Comparison of ENCODE assay signal across 26 mouse cellular contexts in the genomic region with DNA sequence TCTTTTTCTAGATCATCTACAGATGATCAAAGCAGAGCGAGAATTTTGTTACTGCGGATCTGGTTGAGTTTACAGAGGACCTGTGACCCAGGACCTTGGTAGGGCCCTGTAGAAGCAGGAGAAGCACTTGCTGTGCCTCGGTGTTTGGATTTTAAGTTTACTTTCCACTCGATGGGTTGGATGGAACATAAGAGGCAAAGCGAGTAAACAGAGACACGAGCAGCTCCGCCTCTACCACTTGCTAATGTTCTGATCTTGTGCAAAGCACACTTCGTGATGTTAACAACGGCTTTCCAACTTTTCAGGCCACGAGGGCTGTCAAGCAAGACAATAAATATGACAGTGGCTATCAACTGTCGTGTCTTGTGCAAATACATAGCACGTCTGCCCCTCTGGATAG. TPM values are rescaled to one million over a fixed set of nuclear protein-coding genes. Genes with fewer than 3 reads are reported as not detected.
"Had no signal": no experiment of that assay in that cellular context is flagged by ENCODE, and none has a peak within 500 bp of the region (broad histone marks: within the 10 kb centered on the region; RNA-seq: fewer than 3 reads in every experiment).

No protein-coding gene starts in this region.

- H3K36me3 ChIP-seq: heart, embryonic 10.5 days; heart, embryonic 12.5 days; hindbrain, embryonic 10.5 days; hindbrain, embryonic 12.5 days; intestine, embryonic 15.5 days; limb, embryonic 10.5 days; limb, embryonic 12.5 days had no signal

- H3K27ac ChIP-seq: gastrocnemius, adult 2 months; hindbrain, embryonic 10.5 days; hindbrain, embryonic 12.5 days; hindbrain, embryonic 14.5 days; intestine, embryonic 15.5 days; layer of hippocampus, adult 2 months; left cerebral cortex, adult 2 months; limb, embryonic 10.5 days; limb, embryonic 12.5 days had no signal

- DNase-seq: gastrocnemius, adult 2 months; gastrocnemius, postnatal 10 days; gastrocnemius, postnatal 25 days; heart, adult 18-20 months; heart, postnatal 10 days; heart, postnatal 4 days; kidney, adult 18-20 months; kidney, adult 8-10 months; kidney, postnatal 10 days; kidney, postnatal 25 days; kidney, postnatal 4 days had no signal

- H3K4me3 ChIP-seq: gastrocnemius, adult 2 months; heart, embryonic 10.5 days; heart, embryonic 12.5 days; hindbrain, embryonic 10.5 days; hindbrain, embryonic 12.5 days; intestine, embryonic 15.5 days; layer of hippocampus, adult 2 months; left cerebral cortex, adult 2 months; limb, embryonic 10.5 days; limb, embryonic 12.5 days had no signal

- ATAC-seq: forebrain, embryonic 16.5 days; hindbrain, embryonic 16.5 days; inflammation-experienced regulatory T-cells, adult 6 months; intestine, embryonic 15.5 days; intestine, postnatal 0 days had no signal

- H3K27me3 ChIP-seq: heart, embryonic 12.5 days; hindbrain, embryonic 12.5 days; intestine, embryonic 15.5 days; limb, embryonic 12.5 days had no signal

- H3K9ac ChIP-seq: heart, embryonic 12.5 days; hindbrain, embryonic 12.5 days; hindbrain, embryonic 14.5 days; intestine, embryonic 15.5 days; limb, embryonic 12.5 days had no signal

- H3K4me1 ChIP-seq: limb, embryonic 12.5 days had no signal

- H3K9me3 ChIP-seq: heart, embryonic 10.5 days; heart, embryonic 12.5 days; hindbrain, embryonic 10.5 days; hindbrain, embryonic 12.5 days; intestine, embryonic 15.5 days; limb, embryonic 10.5 days; limb, embryonic 12.5 days had no signal

- H3K4me2 ChIP-seq: heart, embryonic 12.5 days; hindbrain, embryonic 12.5 days; hindbrain, embryonic 14.5 days; intestine, embryonic 15.5 days; limb, embryonic 12.5 days had no signal

RNA-seq across cellular contexts. Expression of gene Tuba8, which starts 47.9 kb away (rescaled TPM):
- polyA plus RNA-seq: heart, embryonic 14.5 days had no signal
